Mouse (Mus musculus) cerebellum, postnatal 25 days (tissue): ENCODE data around the gene Slco2a1.

Source experiments
- DNase-seq, 2 experiments: peaks; one replicate each; pipeline ENCODE4 v3.0.0; 2021; ENCODE audit warnings: mixed read lengths in 2 of 2

Slco2a1 gene

GRCm38 (mm10) chr9:103038705-103039104 lies 50.2 kb downstream of the Slco2a1 start:
- no peak for DNase-seq

GRCm38 (mm10) chr9:103040581-103040980 lies 52.1 kb downstream of the Slco2a1 start:
- no peak for DNase-seq

- DNase-seq: no peak
Measured at GRCm38 (mm10) chr9:103045406-103045805, 56.9 kb downstream of the Slco2a1 start.

- DNase-seq: no peak
Measured at GRCm38 (mm10) chr9:103049049-103049511, 60.6 kb downstream of the Slco2a1 start.

GRCm38 (mm10) chr9:103053829-103054228 lies 65.3 kb downstream of the Slco2a1 start:
- DNase-seq: no peak

GRCm38 (mm10) chr9:103055061-103055460 lies 66.5 kb downstream of the Slco2a1 start:
- peak in 1 of 2 experiments; percentile 36 for DNase-seq

GRCm38 (mm10) chr9:103056164-103056563 lies 67.7 kb downstream of the Slco2a1 start:
- no peak for DNase-seq

- DNase-seq: no peak
Measured at GRCm38 (mm10) chr9:103060551-103060950, 72.0 kb downstream of the Slco2a1 start.

GRCm38 (mm10) chr9:103061471-103062053 lies 73.0 kb downstream of the Slco2a1 start:
- no peak for DNase-seq

GRCm38 (mm10) chr9:103063591-103063990 lies 75.1 kb downstream of the Slco2a1 start:
- no peak for DNase-seq

GRCm38 (mm10) chr9:103066845-103067244 lies 78.3 kb downstream of the Slco2a1 start:
- peak in 1 of 2 experiments; percentile 25 for DNase-seq

GRCm38 (mm10) chr9:103067651-103068050 lies 79.1 kb downstream of the Slco2a1 start:
- peak; percentile 72 to 73 for DNase-seq

- peak; percentile 73 to 86 for DNase-seq
Measured at GRCm38 (mm10) chr9:103068769-103069168, 80.3 kb downstream of the Slco2a1 start.

- DNase-seq: no peak
Measured at GRCm38 (mm10) chr9:103071541-103072203, 83.2 kb downstream of the Slco2a1 start.

- peak; percentile 19 to 41 for DNase-seq
Measured at GRCm38 (mm10) chr9:103072204-103072599, 83.7 kb downstream of the Slco2a1 start.

- DNase-seq: peak in 1 of 2 experiments; percentile 14
Measured at GRCm38 (mm10) chr9:103072926-103073515, 84.5 kb downstream of the Slco2a1 start.

- peak in 1 of 2 experiments; percentile 22 for DNase-seq
Measured at GRCm38 (mm10) chr9:103076836-103077531, 88.5 kb downstream of the Slco2a1 start.

GRCm38 (mm10) chr9:103078194-103078691 lies 89.7 kb downstream of the Slco2a1 start:
- DNase-seq: no peak

- DNase-seq: no peak
Measured at GRCm38 (mm10) chr9:103080211-103080610, 91.7 kb downstream of the Slco2a1 start.

- peak in 1 of 2 experiments; percentile 12 for DNase-seq
Measured at GRCm38 (mm10) chr9:103082246-103082975, 93.9 kb downstream of the Slco2a1 start.

- peak in 1 of 2 experiments; percentile 7 for DNase-seq
Measured at GRCm38 (mm10) chr9:103083405-103083804, 94.9 kb downstream of the Slco2a1 start.

- peak; percentile 28 to 54 for DNase-seq
Measured at GRCm38 (mm10) chr9:103086736-103087135, 98.2 kb downstream of the Slco2a1 start.
